Mouse (Mus musculus) olfactory bulb, adult 2 months (tissue): ENCODE results near the gene Aifm3. TPM values are rescaled to one million over a fixed set of nuclear protein-coding genes. Genes with fewer than 3 reads are reported as not detected.

Experiments used
- H3K27ac ChIP-seq: fragments of 200-500 bp; 2 replicates; pipeline ENCODE4 v1.5.1; 2012; ENCODE audit warnings: low read depth, low read length; ENCODE audit not compliant: insufficient read depth
- H3K4me1 ChIP-seq: fragments of 200-500 bp; 2 replicates; pipeline ENCODE4 v1.6.1; 2012; ENCODE audit warnings: low read length; ENCODE audit not compliant: control insufficient read depth, insufficient read depth
- H3K4me3 ChIP-seq: fragments of 200-500 bp; 2 replicates; pipeline ENCODE4 v1.5.1; 2012; ENCODE audit warnings: mild to moderate bottlenecking, low read depth, low read length, moderate library complexity; ENCODE audit not compliant: insufficient read depth
- CTCF ChIP-seq: fragments of 200-500 bp; IDR thresholded peaks from 2 replicates; pipeline ENCODE4 v1.5.1; 2012; ENCODE audit warnings: low read depth, mild to moderate bottlenecking, low read length, moderate library complexity; ENCODE audit not compliant: insufficient read depth
- POLR2A ChIP-seq: fragments of 200-500 bp; IDR thresholded peaks from 2 replicates; pipeline ENCODE4 v1.6.1; 2012; ENCODE audit warnings: mild to moderate bottlenecking, low read depth, low read length, moderate library complexity; ENCODE audit not compliant: insufficient read depth
- WGBS: fragments of 180-500 bp; shearing (Covaris S2); methylation state at CpG from one replicate; pipeline ENCODE4 v1.1.7; 2018; 5-methylcytosine and 5-hydroxymethylcytosine counted together
- polyA plus RNA-seq: library from polyadenylated mRNA; stranded (reverse); fragments of >200 nt; gene quantifications from 2 replicates; pipeline ENCODE4 v1.2.4, GENCODE M21; 2012; ENCODE audit warnings: low replicate concordance; ENCODE audit not compliant: missing spikeins, insufficient read depth, insufficient read length

The Aifm3 gene
- polyA plus RNA-seq, 1 experiment = not detected

- Histone ChIP-seq H3K4me1 (no peaks in the 10 kb centered on the region; the same call in 1 of the 2 replicates), H3K27ac (no peak overlapping the region), H3K4me3 (no peak overlapping the region)
- no peak for TF ChIP-seq POLR2A
- no peak for TF ChIP-seq CTCF
Measured at GRCm38 (mm10) chr16:17474091-17474490, 15.3 kb upstream of the Aifm3 start.

GRCm38 (mm10) chr16:17474761-17475160 is 14.7 kb upstream of the Aifm3 start:
- TF ChIP-seq POLR2A (no peak), CTCF (no peak)
- WGBS = 82% methylated on average over 2 of the region's 2 CpGs
- H3K4me1 ChIP-seq = no peaks in the 10 kb centered on the region; the same call in 1 of the 2 replicates
- H3K4me3 ChIP-seq = no peak overlapping the region
- H3K27ac ChIP-seq = no peak overlapping the region

- Histone ChIP-seq H3K27ac (no peak overlapping the region), H3K4me3 (no peak overlapping the region), H3K4me1 (no peaks in the 10 kb centered on the region; the same call in 1 of the 2 replicates)
- WGBS = 82% methylated on average over 4 of the region's 4 CpGs
- TF ChIP-seq CTCF (no peak), POLR2A (no peak)
Measured at GRCm38 (mm10) chr16:17475326-17475725, 14.1 kb upstream of the Aifm3 start.

- Histone ChIP-seq H3K4me3 (no peak overlapping the region), H3K27ac (no peak overlapping the region), H3K4me1 (no peaks in the 10 kb centered on the region; the same call in 1 of the 2 replicates)
- WGBS = 60% methylated on average over 4 of the region's 4 CpGs
- TF ChIP-seq CTCF = no peak
- no peak for TF ChIP-seq POLR2A
Measured at GRCm38 (mm10) chr16:17478331-17478943, 11.0 kb upstream of the Aifm3 start.

- WGBS = 96% methylated on average over 2 of the region's 2 CpGs
- Histone ChIP-seq H3K27ac (no peak overlapping the region), H3K4me1 (peaks cover 5% of the 10 kb centered on the region; the same call in 1 of the 2 replicates), H3K4me3 (no peak overlapping the region)
- TF ChIP-seq POLR2A = no peak
Measured at GRCm38 (mm10) chr16:17481465-17481864, 7.9 kb upstream of the Aifm3 start.

- 22% methylated on average over 3 of the region's 3 CpGs for WGBS
- TF ChIP-seq CTCF (no peak), POLR2A (no peak)
- H3K4me3 ChIP-seq = no peak overlapping the region
- H3K27ac ChIP-seq = no peak overlapping the region
- peaks cover 16% of the 10 kb centered on the region for H3K4me1 ChIP-seq
Measured at GRCm38 (mm10) chr16:17486505-17486904, 2.9 kb upstream of the Aifm3 start.

GRCm38 (mm10) chr16:17488478-17489468 is 638 bp upstream of the Aifm3 start:
- TF ChIP-seq POLR2A (no peak), CTCF (no peak)
- Histone ChIP-seq H3K4me3 (peak overlapping the region; percentile 52), H3K4me1 (peaks cover 16% of the 10 kb centered on the region), H3K27ac (no peak overlapping the region)
- 57% methylated on average over 14 of the region's 14 CpGs for WGBS

GRCm38 (mm10) chr16:17491154-17491553 is 1.7 kb downstream of the Aifm3 start:
- 76% methylated on average over 5 of the region's 5 CpGs for WGBS
- TF ChIP-seq POLR2A = no peak
- no peak for TF ChIP-seq CTCF
- Histone ChIP-seq H3K4me3 (no peak overlapping the region), H3K4me1 (peaks cover 16% of the 10 kb centered on the region), H3K27ac (0 out of 2 replicates have a peak overlapping the region, but pooled peaks have one; percentile 25)

GRCm38 (mm10) chr16:17491896-17492561 is 2.6 kb downstream of the Aifm3 start:
- TF ChIP-seq CTCF (no peak), POLR2A (no peak)
- no peak overlapping the region for H3K4me3 ChIP-seq
- H3K4me1 ChIP-seq = peaks cover 24% of the 10 kb centered on the region
- 53% methylated on average over 5 of the region's 5 CpGs for WGBS
- 0 out of 2 replicates have a peak overlapping the region, but pooled peaks have one; percentile 55 for H3K27ac ChIP-seq
